Mouse (Mus musculus) heart, embryonic 15.5 days (tissue): ENCODE data around the gene Sgo1. TPM values are rescaled to one million over a fixed set of nuclear protein-coding genes. Genes with fewer than 3 reads are reported as not detected.
A peak's percentile ranks its signal among the peaks of the same experiment; 100 is the strongest.
"Not testable (repeated sequence)": the region's sequence is repeated elsewhere in the genome, so short reads cannot be mapped to it uniquely, and the experiment has no call there.

Source experiments
- ATAC-seq: fragments of 200-750 bp; cut with Nextera tagmentation; replicated peaks from 2 replicates; pipeline ENCODE4 v1.8.0; 2017; ENCODE audit warnings: low read depth, moderate TSS enrichment; ENCODE audit not compliant: insufficient number of reproducible peaks, insufficient read depth, low FRiP score
- H3K27ac ChIP-seq: fragments of 300-500 bp; sonication (generic); 2 replicates; pipeline ENCODE4 v1.5.1; 2015; ENCODE audit warnings: mild to moderate bottlenecking, inconsistent platforms
- H3K27me3 ChIP-seq: fragments of 300-500 bp; sonication (generic); 2 replicates; pipeline ENCODE4 v1.6.1; 2015; ENCODE audit warnings: inconsistent platforms
- H3K36me3 ChIP-seq: fragments of 300-500 bp; sonication (generic); 2 replicates; pipeline ENCODE4 v1.6.1; 2015; ENCODE audit warnings: mild to moderate bottlenecking, inconsistent platforms
- H3K4me1 ChIP-seq: fragments of 300-500 bp; sonication (generic); replicated peaks from 2 replicates; pipeline ENCODE4 v1.6.1; 2015; ENCODE audit warnings: inconsistent platforms
- H3K4me2 ChIP-seq: fragments of 300-500 bp; sonication (generic); 2 replicates; pipeline ENCODE4 v1.6.1; 2015; ENCODE audit warnings: inconsistent platforms, mild to moderate bottlenecking, moderate library complexity
- H3K4me3 ChIP-seq: fragments of 300-500 bp; sonication (generic); 2 replicates; pipeline ENCODE4 v1.5.1; 2015; ENCODE audit warnings: mild to moderate bottlenecking, inconsistent platforms
- H3K9ac ChIP-seq: fragments of 300-500 bp; sonication (generic); 2 replicates; pipeline ENCODE4 v1.6.1; 2015; ENCODE audit warnings: mild to moderate bottlenecking, inconsistent platforms
- H3K9me3 ChIP-seq: fragments of 300-500 bp; sonication (generic); replicated peaks from 2 replicates; pipeline ENCODE4 v1.6.1; 2016; ENCODE audit warnings: inconsistent platforms
- whole genome bisulfite sequencing: fragments of 180-500 bp; shearing (Covaris S2); methylation state at CpG from one replicate; pipeline ENCODE4 v1.1.7; 2015; ENCODE audit warnings: mixed read lengths; 5-methylcytosine and 5-hydroxymethylcytosine counted together
- polyA plus RNA-seq: library from polyadenylated mRNA; unstranded; fragments of >200 nt; fragmentation: Nextera tagmentation; extraction: Ambion mirVana; gene quantifications from 2 replicates; pipeline ENCODE4 v1.2.1, GENCODE M21; 2015

Gene Sgo1
- polyA plus RNA-seq = 16.7 and 23.6 TPM in 2 replicates

DNA sequence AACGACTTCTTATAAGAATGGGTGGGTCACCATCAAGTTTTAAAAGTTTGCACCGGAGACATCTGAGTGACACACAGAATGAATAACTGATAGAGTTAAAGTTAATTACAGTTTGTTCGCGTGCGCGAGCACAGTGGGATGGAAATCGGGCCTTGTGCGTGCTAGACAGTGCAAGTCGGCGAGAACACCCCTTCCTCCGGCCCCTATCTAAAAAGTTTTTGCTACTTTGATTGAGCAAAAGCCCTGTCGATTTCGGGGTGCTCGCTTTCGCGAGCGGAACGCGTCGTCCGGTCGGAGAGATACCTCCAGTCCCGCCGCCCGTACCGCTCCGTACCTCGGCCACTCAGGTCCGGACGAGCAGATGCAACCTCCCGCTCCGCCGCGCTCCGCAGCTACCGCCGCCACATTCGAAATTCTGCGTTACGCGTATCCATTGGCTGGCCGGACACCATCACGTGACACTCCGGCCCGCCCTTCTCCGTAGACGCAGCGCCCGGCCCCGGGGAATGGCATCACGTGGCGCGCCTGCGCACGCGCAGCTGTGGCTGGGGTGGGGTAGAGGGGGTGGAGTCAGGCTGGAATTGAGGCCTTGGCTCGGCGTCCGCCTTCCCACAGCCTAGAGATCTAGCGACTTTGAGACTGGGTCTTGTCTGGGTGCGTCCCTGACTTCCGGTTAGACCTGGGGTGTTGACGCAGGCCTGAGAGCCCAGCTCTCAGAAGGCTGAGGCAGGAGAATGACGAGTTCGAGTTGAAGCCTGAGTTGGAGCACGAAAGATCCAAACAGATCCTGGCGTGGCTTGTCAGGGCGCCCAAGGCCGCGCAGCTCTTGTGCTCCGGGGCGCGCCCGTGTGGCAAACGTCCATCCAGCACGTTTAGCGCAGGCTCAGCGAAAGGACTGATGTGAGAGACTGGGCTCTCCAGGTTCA, at the start of gene Sgo1:
TSS of gene Sgo1 (minus strand) at position 457 of the 926 bp plus-strand sequence.
- Histone ChIP-seq H3K4me2 (peak within 1 kb of the TSS; percentile 80), H3K4me3 (peak within 1 kb of the TSS; percentile 71), H3K36me3 (peaks cover 12% of the 10 kb centered on the region; the same call in 1 of the 2 replicates), H3K9ac (peak within 1 kb of the TSS; percentile 80), H3K27me3 (no peaks in the 10 kb centered on the region), H3K4me1 (peaks cover 9% of the 10 kb centered on the region), H3K9me3 (no peaks in the 10 kb centered on the region), H3K27ac (peak within 1 kb of the TSS; percentile 99)
- under 1% methylated on average over 78 of the region's 78 CpGs for WGBS
- ATAC-seq = peak; percentile 99

DNA sequence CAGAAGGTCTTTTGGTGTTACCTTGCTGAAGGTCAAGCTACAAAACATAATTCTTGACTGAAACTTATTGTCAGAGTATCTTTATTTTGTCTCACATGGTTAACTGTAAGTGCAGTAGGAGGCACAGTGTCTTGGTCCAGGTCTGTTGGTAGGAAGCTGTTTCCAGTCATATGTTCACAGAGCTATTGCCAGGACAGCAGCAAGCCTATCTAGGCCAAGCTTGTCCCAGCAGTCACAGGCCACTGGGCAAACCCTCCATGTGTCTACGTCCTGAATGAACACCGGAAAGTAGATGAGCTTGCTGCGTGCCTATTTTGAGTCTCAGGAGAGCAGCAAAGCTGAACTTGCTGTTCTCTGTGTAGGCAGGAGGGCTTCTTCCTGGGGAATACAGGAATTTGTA, 29.8 kb upstream of the Sgo1 start:
- not testable (repeated sequence) for H3K9me3 ChIP-seq, H3K4me2 ChIP-seq, H3K4me1 ChIP-seq, H3K9ac ChIP-seq, H3K27ac ChIP-seq, H3K36me3 ChIP-seq, H3K4me3 ChIP-seq, ATAC-seq, H3K27me3 ChIP-seq
- WGBS = 89% methylated on average over 3 of the region's 3 CpGs

- Histone ChIP-seq H3K4me2 (no peak overlapping the region), H3K36me3 (no peaks in the 10 kb centered on the region), H3K9ac (no peak overlapping the region), H3K27ac (no peak overlapping the region), H3K4me1 (no peaks in the 10 kb centered on the region), H3K9me3 (no peaks in the 10 kb centered on the region), H3K27me3 (no peaks in the 10 kb centered on the region), H3K4me3 (no peak overlapping the region)
- 40% methylated on average over 1 of the region's 1 CpGs for WGBS
- ATAC-seq = no peak
Measured at GRCm38 (mm10) chr17:53718474-53718873, 29.3 kb upstream of the Sgo1 start.

DNA sequence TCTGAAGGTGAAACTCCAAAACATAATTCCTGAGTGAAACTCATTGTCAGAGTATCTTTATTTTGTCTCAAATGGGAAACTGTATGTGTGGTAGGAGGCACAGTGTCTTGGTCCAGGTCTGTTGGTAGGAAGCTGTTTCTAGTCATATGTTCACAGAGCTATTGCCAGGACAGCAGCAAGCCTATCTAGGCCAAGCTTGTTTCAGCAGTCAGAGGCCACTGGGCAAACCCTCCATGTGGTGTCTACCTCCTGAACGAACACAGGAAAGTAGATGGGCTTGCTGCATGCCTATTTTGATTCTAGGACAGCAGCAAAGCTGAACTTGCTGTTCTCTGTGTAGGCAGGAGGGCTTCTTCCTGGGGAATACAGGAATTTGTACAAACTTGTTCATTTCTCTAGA, 26.0 kb upstream of the Sgo1 start:
- not testable (repeated sequence) for H3K4me3 ChIP-seq, ATAC-seq, H3K27me3 ChIP-seq, H3K4me2 ChIP-seq, H3K9ac ChIP-seq, H3K27ac ChIP-seq, H3K4me1 ChIP-seq, H3K36me3 ChIP-seq, H3K9me3 ChIP-seq
- 54% methylated on average over 1 of the region's 1 CpGs for WGBS

- no peaks in the 10 kb centered on the region for H3K27me3 ChIP-seq
Measured at GRCm38 (mm10) chr17:53714453-53714852, 25.3 kb upstream of the Sgo1 start.

DNA sequence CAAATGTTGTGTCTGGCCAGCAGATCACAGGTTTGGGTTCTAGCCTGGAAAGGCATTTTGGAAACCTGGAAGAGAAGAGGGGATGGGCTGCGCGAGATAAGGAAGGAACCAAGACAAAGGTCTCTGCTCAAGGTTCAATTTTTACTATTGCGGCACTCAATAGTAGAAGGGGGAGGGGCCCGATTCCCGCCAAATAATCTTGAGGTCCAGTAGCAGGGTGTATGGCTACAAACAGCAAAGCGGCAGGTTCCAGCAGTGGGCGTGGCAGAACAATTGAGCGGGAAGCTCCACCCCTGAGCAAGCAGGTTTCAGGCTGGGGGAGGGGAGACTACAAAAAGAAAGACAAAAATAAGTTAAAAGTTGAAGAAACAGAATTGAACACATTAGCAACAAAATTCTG, 8.4 kb upstream of the Sgo1 start:
- H3K9ac ChIP-seq, H3K9me3 ChIP-seq, H3K27ac ChIP-seq, H3K4me1 ChIP-seq, H3K36me3 ChIP-seq, H3K4me2 ChIP-seq, H3K27me3 ChIP-seq, ATAC-seq, H3K4me3 ChIP-seq: not testable (repeated sequence)
- 80% methylated on average over 8 of the region's 8 CpGs for WGBS

More at GRCm38 (mm10) chr17:53714453-53714852, 25.3 kb upstream of the Sgo1 start:
- WGBS = 41% methylated on average over 1 of the region's 1 CpGs
- Histone ChIP-seq H3K36me3 (no peaks in the 10 kb centered on the region), H3K4me3 (no peak overlapping the region), H3K4me2 (no peak overlapping the region), H3K9me3 (no peaks in the 10 kb centered on the region), H3K4me1 (no peaks in the 10 kb centered on the region), H3K9ac (no peak overlapping the region), H3K27ac (no peak overlapping the region)
- ATAC-seq = no peak

GRCm38 (mm10) chr17:53694039-53694438, 4.9 kb upstream of the Sgo1 start:
- 70% methylated on average over 2 of the region's 2 CpGs for WGBS
- H3K36me3 ChIP-seq = no peaks in the 10 kb centered on the region
- no peak for ATAC-seq
- no peaks in the 10 kb centered on the region; the same call in 1 of the 2 replicates for H3K4me1 ChIP-seq
- no peak overlapping the region for H3K27ac ChIP-seq
- H3K27me3 ChIP-seq = no peaks in the 10 kb centered on the region
- no peak overlapping the region for H3K4me2 ChIP-seq
- H3K9me3 ChIP-seq = no peaks in the 10 kb centered on the region
- no peak overlapping the region for H3K9ac ChIP-seq
- no peak overlapping the region for H3K4me3 ChIP-seq

- ATAC-seq = no peak
Measured at GRCm38 (mm10) chr17:53689946-53690345, 813 bp upstream of the Sgo1 start.

DNA sequence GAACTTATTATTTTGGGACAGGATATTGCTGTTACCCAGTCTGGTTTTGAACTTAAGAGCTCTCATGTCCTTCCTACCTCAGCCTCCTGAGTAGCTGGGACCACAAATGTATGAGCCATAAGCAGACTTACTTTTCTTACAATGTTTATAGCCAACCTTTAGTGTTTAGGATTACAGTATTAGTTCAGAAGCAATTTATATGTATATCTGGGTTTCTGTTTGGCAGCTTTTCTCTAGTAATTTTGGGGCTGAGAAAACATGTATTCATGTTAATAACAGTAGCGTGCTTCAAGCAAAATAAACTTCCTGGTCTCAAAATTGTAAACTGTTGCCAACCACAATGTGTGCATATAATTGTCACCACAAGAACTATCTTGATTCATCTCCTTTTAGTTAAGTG, 812 bp downstream of the Sgo1 start:
- WGBS = 8% methylated on average over 1 of the region's 1 CpGs

More at GRCm38 (mm10) chr17:53689946-53690345, 813 bp upstream of the Sgo1 start:
- no peaks in the 10 kb centered on the region for H3K9me3 ChIP-seq
- no peaks in the 10 kb centered on the region for H3K27me3 ChIP-seq
- H3K36me3 ChIP-seq = peaks cover 12% of the 10 kb centered on the region; the same call in 1 of the 2 replicates
- WGBS = 16% methylated on average over 7 of the region's 7 CpGs
- peak overlapping the region; percentile 99 for H3K27ac ChIP-seq
- peaks cover 9% of the 10 kb centered on the region for H3K4me1 ChIP-seq
- peak overlapping the region; percentile 80 for H3K4me2 ChIP-seq
- H3K9ac ChIP-seq = peak overlapping the region; percentile 80
- H3K4me3 ChIP-seq = peak overlapping the region; percentile 71

GRCm38 (mm10) chr17:53678716-53679115, 10.4 kb downstream of the Sgo1 start:
- 71% methylated on average over 8 of the region's 8 CpGs for WGBS
- Histone ChIP-seq H3K4me2 (no peak overlapping the region), H3K4me3 (no peak overlapping the region), H3K27ac (no peak overlapping the region), H3K4me1 (no peaks in the 10 kb centered on the region), H3K9ac (no peak overlapping the region), H3K27me3 (no peaks in the 10 kb centered on the region), H3K36me3 (peaks cover 44% of the 10 kb centered on the region), H3K9me3 (no peaks in the 10 kb centered on the region)
- ATAC-seq = no peak

More for the DNA sequence above, 812 bp downstream of the Sgo1 start:
- no peaks in the 10 kb centered on the region for H3K27me3 ChIP-seq
- peak overlapping the region; percentile 71 for H3K4me3 ChIP-seq
- H3K9ac ChIP-seq = peak overlapping the region; percentile 80
- H3K4me2 ChIP-seq = peak overlapping the region; percentile 80
- no peaks in the 10 kb centered on the region for H3K9me3 ChIP-seq
- ATAC-seq = no peak
- peaks cover 12% of the 10 kb centered on the region; the same call in 1 of the 2 replicates for H3K36me3 ChIP-seq
- peaks cover 9% of the 10 kb centered on the region for H3K4me1 ChIP-seq
- no peak overlapping the region for H3K27ac ChIP-seq

DNA sequence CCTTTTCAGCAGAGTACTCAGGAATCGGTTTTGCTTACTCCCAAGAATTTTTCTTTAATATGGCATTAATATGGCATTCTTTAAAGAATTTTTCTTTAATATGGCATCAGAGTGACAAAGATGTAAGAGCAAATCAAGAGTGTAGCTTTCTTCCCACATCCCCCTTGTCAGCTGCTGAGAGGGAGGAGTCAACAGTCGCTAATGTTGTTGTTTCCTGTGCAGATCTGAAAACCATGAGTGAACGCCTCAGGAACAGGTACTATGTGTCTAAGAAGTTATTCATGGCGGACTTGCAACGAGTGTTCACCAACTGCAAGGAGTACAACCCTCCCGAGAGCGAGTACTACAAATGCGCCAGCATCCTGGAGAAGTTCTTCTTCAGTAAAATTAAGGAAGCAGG, 18.7 kb downstream of the Sgo1 start:
- 88% methylated on average over 8 of the region's 8 CpGs for WGBS
- peaks cover 52% of the 10 kb centered on the region for H3K36me3 ChIP-seq
- H3K9ac ChIP-seq = no peak overlapping the region
- no peak overlapping the region for H3K4me3 ChIP-seq
- H3K9me3 ChIP-seq = no peaks in the 10 kb centered on the region
- H3K27ac ChIP-seq = no peak overlapping the region
- no peak overlapping the region for H3K4me2 ChIP-seq
- H3K27me3 ChIP-seq = no peaks in the 10 kb centered on the region
- no peaks in the 10 kb centered on the region for H3K4me1 ChIP-seq
- ATAC-seq = no peak
